Mouse (Mus musculus): ENCODE data around the gene Smad9.
A peak's percentile ranks its signal among the peaks of the same experiment; 100 is the strongest.

GRCm38 (mm10) chr3:54773613-54774012 is 18.2 kb downstream of the Smad9 start:
- TF ChIP-seq POLR2A (IDR thresholded peaks at IDR 0.05; ENCODE audit: control insufficient read depth, low read depth, low read length) (no peak), CTCF (IDR thresholded peaks at IDR 0.05; ENCODE audit: control insufficient read depth, insufficient read depth, insufficient replicate concordance, low read depth, low read length) (peak; percentile 88; the same call in 1 of the 2 replicates)

All from testis, adult 2 months (tissue).